Mouse (Mus musculus) ES-E14 (cell line): Measurements from ENCODE around the gene Hnrnpc. TPM values are rescaled to one million over a fixed set of nuclear protein-coding genes. Genes with fewer than 3 reads are reported as not detected.
"Not testable (repeated sequence)": the region's sequence is repeated elsewhere in the genome, so short reads cannot be mapped to it uniquely, and the experiment has no call there.

ENCODE experiments used
- DNase-seq: peaks from one replicate; pipeline ENCODE4 v3.0.0-alpha.2; 2013; ENCODE audit warnings: low read depth, low spot score
- H3K27ac ChIP-seq: 2 replicates; pipeline ENCODE4 v1.5.1; 2012; ENCODE audit warnings: low read depth, mild to moderate bottlenecking, low read length, moderate library complexity, mixed read lengths; ENCODE audit not compliant: poor library complexity, insufficient read depth, severe bottlenecking
- H3K36me3 ChIP-seq: 2 replicates; pipeline ENCODE4 v1.6.1; 2012; ENCODE audit warnings: mild to moderate bottlenecking, low read length, moderate library complexity, mixed read lengths; ENCODE audit not compliant: control insufficient read depth, poor library complexity, insufficient read depth, severe bottlenecking
- H3K4me1 ChIP-seq, 2 experiments: fragments of 150-350 bp in 1 of 2; sonication (generic) in 1 of 2; 2 replicates each; pipeline ENCODE4 v1.6.1; 2012; ENCODE audit warnings: low read length in 2 of 2, mild to moderate bottlenecking in 1 of 2, mixed read lengths in 1 of 2; ENCODE audit not compliant: control insufficient read depth in 2 of 2, insufficient read depth in 2 of 2, poor library complexity in 1 of 2
- H3K4me3 ChIP-seq, 2 experiments: fragments of 150-350 bp in 1 of 2; sonication (generic) in 1 of 2; 2 replicates each; pipeline ENCODE4 v1.5.1; 2012; ENCODE audit warnings: low read length in 2 of 2, low read depth in 1 of 2, mild to moderate bottlenecking in 1 of 2, mixed read lengths in 1 of 2; ENCODE audit not compliant: insufficient read depth in 1 of 2, poor library complexity in 1 of 2, severe bottlenecking in 1 of 2
- H3K9ac ChIP-seq: 2 replicates; pipeline ENCODE4 v1.6.1; 2012; ENCODE audit warnings: low read depth, mild to moderate bottlenecking, low read length, mixed read lengths; ENCODE audit not compliant: poor library complexity, insufficient read depth, severe bottlenecking
- H3K9me3 ChIP-seq: fragments of 150-350 bp; sonication (generic); 2 replicates; pipeline ENCODE4 v1.6.1; 2012; ENCODE audit warnings: low read depth, mild to moderate bottlenecking, low read length; ENCODE audit not compliant: control insufficient read depth, insufficient read depth
- CHD2 ChIP-seq: IDR thresholded peaks from 2 replicates; pipeline ENCODE4 v1.6.1; 2014; ENCODE audit warnings: mild to moderate bottlenecking, low read depth, low read length, inconsistent platforms
- HCFC1 ChIP-seq: IDR thresholded peaks from 2 replicates; pipeline ENCODE4 v1.6.1; 2012; ENCODE audit warnings: low read length, inconsistent platforms, borderline replicate concordance; ENCODE audit not compliant: insufficient read depth
- MAFK ChIP-seq: IDR thresholded peaks from 2 replicates; pipeline ENCODE4 v1.6.1; 2014; ENCODE audit warnings: mild to moderate bottlenecking, low read depth, low read length, inconsistent platforms; ENCODE audit not compliant: insufficient read depth
- ZC3H11A ChIP-seq: IDR thresholded peaks from 2 replicates; pipeline ENCODE4 v1.6.1; 2012; ENCODE audit warnings: low read depth, mild to moderate bottlenecking, inconsistent platforms, low read length, borderline replicate concordance
- ZNF384 ChIP-seq: IDR thresholded peaks from 2 replicates; pipeline ENCODE4 v1.6.1; 2012; ENCODE audit warnings: low read depth, low read length, inconsistent platforms
- in situ Hi-C, 2 experiments: fragments of 600-800 bp; cut with MboI; formaldehyde crosslinking; loops; one replicate each; pipeline ENCODE4 v1.15.1; 2025; ENCODE audit warnings: low sequenced_read_pairs in 2 of 2, inconsistent platforms in 1 of 2; ENCODE audit not compliant: unreplicated experiment in 2 of 2
- total RNA-seq: library from RNA; depleted of rRNA; stranded (reverse); fragments of 300-350 nt; gene quantifications from 2 replicates; pipeline ENCODE4 v1.2.3, GENCODE M21; 2012

Hnrnpc gene
- total RNA-seq, 1 experiment: 267 TPM

- no peak for DNase-seq
- no peak overlapping the region for H3K27ac ChIP-seq
- peaks cover 5 to 9% of the 10 kb centered on the region in 2 experiments; a peak in 3 of 4 replicates for H3K4me1 ChIP-seq
- in situ Hi-C loops: no loop called here
- peaks cover 12% of the 10 kb centered on the region for H3K36me3 ChIP-seq
- peak overlapping the region; percentile 46 to 98 for H3K4me3 ChIP-seq
- H3K9ac ChIP-seq: peak overlapping the region; percentile 45; the same call in 1 of the 2 replicates
- no peaks in the 10 kb centered on the region for H3K9me3 ChIP-seq
- TF ChIP-seq HCFC1: no peak
- peak; percentile 63; the same call in 1 of the 2 replicates for TF ChIP-seq ZNF384
- no peak for TF ChIP-seq CHD2
- no peak for TF ChIP-seq MAFK
These were observed 2.3 kb downstream of the Hnrnpc start for GRCm38 (mm10) chr14:52101285-52102157.

GRCm38 (mm10) chr14:52100170-52100960, 3.5 kb downstream of the Hnrnpc start:
- TF ChIP-seq MAFK: no peak
- no peak for TF ChIP-seq CHD2
- Histone ChIP-seq H3K4me3 (peak overlapping the region; percentile 37 to 40; a peak in 3 of 4 replicates), H3K27ac (no peak overlapping the region), H3K9ac (peak overlapping the region; percentile 56; the same call in 1 of the 2 replicates), H3K4me1 (peaks cover 2 to 9% of the 10 kb centered on the region in 2 experiments; a peak in 2 of 4 replicates), H3K9me3 (no peaks in the 10 kb centered on the region), H3K36me3 (peaks cover 12% of the 10 kb centered on the region)
- in situ Hi-C loops: no loop called here
- no peak for DNase-seq

GRCm38 (mm10) chr14:52099563-52099962, 4.3 kb downstream of the Hnrnpc start:
- no peak for DNase-seq
- no peak for TF ChIP-seq CHD2
- no peak for TF ChIP-seq HCFC1
- no peak for TF ChIP-seq MAFK
- no peak for TF ChIP-seq ZNF384
- no peak for TF ChIP-seq ZC3H11A
- H3K36me3 ChIP-seq: peaks cover 12% of the 10 kb centered on the region
- H3K9me3 ChIP-seq: no peaks in the 10 kb centered on the region
- H3K4me1 ChIP-seq: peaks cover 2 to 6% of the 10 kb centered on the region in 2 experiments; a peak in 2 of 4 replicates
- no peak overlapping the region for H3K4me3 ChIP-seq
- in situ Hi-C loops: no loop called here
- no peak overlapping the region for H3K9ac ChIP-seq
- no peak overlapping the region for H3K27ac ChIP-seq

- H3K4me3 ChIP-seq, H3K4me1 ChIP-seq, H3K9ac ChIP-seq, in situ Hi-C loops, H3K9me3 ChIP-seq, H3K27ac ChIP-seq, DNase-seq: not testable (repeated sequence)
- H3K36me3 ChIP-seq: peaks cover 12% of the 10 kb centered on the region
These were observed 5.4 kb downstream of the Hnrnpc start for GRCm38 (mm10) chr14:52098387-52098786.

GRCm38 (mm10) chr14:52097191-52097590, 6.6 kb downstream of the Hnrnpc start:
- H3K27ac ChIP-seq, DNase-seq, H3K9ac ChIP-seq, H3K9me3 ChIP-seq, H3K4me3 ChIP-seq, in situ Hi-C loops, H3K4me1 ChIP-seq: not testable (repeated sequence)
- peaks cover 17% of the 10 kb centered on the region for H3K36me3 ChIP-seq
